Mouse (Mus musculus): ENCODE data around the gene Ccdc146. TPM values are rescaled to one million over a fixed set of nuclear protein-coding genes. Genes with fewer than 3 reads are reported as not detected.

Ccdc146 gene
- under 1 TPM; 0.20 to 0.25 TPM for total RNA-seq (2021)
- long read RNA-seq, experiment 1, partial matches to known transcripts = 0 of 1 reads
- long read RNA-seq, experiment 1, other reads (novel, unspliced or antisense) = 0 of 1 reads
- long read RNA-seq, experiment 2 = 0 reads

GRCm38 (mm10) chr5:21424614-21425602, at the start of gene Ccdc146, which contains the start of gene Fam185a:
Ccdc146 (minus strand) TSS chr5:21424677.
Fam185a (plus strand) TSS chr5:21424958.
- peak; percentile 95 to 99 for DNase-seq (ENCODE audit: low spot score in 2 of 2)
- intact Hi-C loops (cut with DNase I) = loop anchor here (5.0 kb wide), 1 partner anchor 153 kb away; no protein-coding TSS in a partner anchor

- DNase-seq (ENCODE audit: low spot score in 2 of 2) = no peak
- intact Hi-C loops (cut with DNase I) = no loop called here
Observed at GRCm38 (mm10) chr5:21468100-21468499, 43.6 kb upstream of the Ccdc146 start.

- intact Hi-C loops (cut with DNase I) = no loop called here
- DNase-seq (ENCODE audit: low spot score in 2 of 2) = no peak
Observed at GRCm38 (mm10) chr5:21467387-21467786, 42.9 kb upstream of the Ccdc146 start.

- peak in 1 of 2 experiments; percentile 6 for DNase-seq (ENCODE audit: low spot score in 2 of 2)
- intact Hi-C loops (cut with DNase I) = no loop called here
Observed at GRCm38 (mm10) chr5:21440833-21441530, 16.5 kb upstream of the Ccdc146 start.

- no peak for DNase-seq (ENCODE audit: low spot score in 2 of 2)
- intact Hi-C loops (cut with DNase I) = loop anchor here (10.0 kb wide), 1 partner anchor 295 kb away; the partner anchor contains the start of gene Pmpcb
Observed at GRCm38 (mm10) chr5:21439446-21440110, 15.1 kb upstream of the Ccdc146 start.

GRCm38 (mm10) chr5:21438428-21438827, 14.0 kb upstream of the Ccdc146 start:
- intact Hi-C loops (cut with DNase I) = loop anchor here (10.0 kb wide), 1 partner anchor 296 kb away; the partner anchor contains the start of gene Pmpcb
- DNase-seq (ENCODE audit: low spot score in 2 of 2) = no peak

- intact Hi-C loops (cut with DNase I) = loop anchor here (10.0 kb wide), 1 partner anchor 298 kb away; the partner anchor contains the start of gene Pmpcb
- DNase-seq (ENCODE audit: low spot score in 2 of 2) = no peak
Observed at GRCm38 (mm10) chr5:21436471-21436975, 12.0 kb upstream of the Ccdc146 start.

GRCm38 (mm10) chr5:21434148-21434929, 9.9 kb upstream of the Ccdc146 start:
- intact Hi-C loops (cut with DNase I) = loop anchor here (2.0 to 10.0 kb wide), 3 partner anchors 152 to 300 kb away; partner anchors contain the start of gene Pmpcb
- DNase-seq (ENCODE audit: low spot score in 2 of 2) = peak; percentile 64 to 72

- DNase-seq (ENCODE audit: low spot score in 2 of 2) = no peak
Observed at GRCm38 (mm10) chr5:21426666-21427065, 2.2 kb upstream of the Ccdc146 start.

GRCm38 (mm10) chr5:21420609-21421008, 3.9 kb downstream of the Ccdc146 start:
- intact Hi-C loops (cut with DNase I) = loop anchor here (5.0 kb wide), 1 partner anchor 148 kb away; no protein-coding TSS in a partner anchor
- DNase-seq (ENCODE audit: low spot score in 2 of 2) = peak; percentile 15 to 19

More at GRCm38 (mm10) chr5:21426666-21427065, 2.2 kb upstream of the Ccdc146 start:
- intact Hi-C loops (cut with DNase I) = no loop called here

GRCm38 (mm10) chr5:21418613-21419012, 5.9 kb downstream of the Ccdc146 start:
- intact Hi-C loops (cut with DNase I) = no loop called here
- no peak for DNase-seq (ENCODE audit: low spot score in 2 of 2)

GRCm38 (mm10) chr5:21414116-21414820, 10.2 kb downstream of the Ccdc146 start:
- intact Hi-C loops (cut with DNase I) = no loop called here

GRCm38 (mm10) chr5:21413322-21413721, 11.2 kb downstream of the Ccdc146 start:
- intact Hi-C loops (cut with DNase I) = no loop called here
- DNase-seq (ENCODE audit: low spot score in 2 of 2) = no peak

More at GRCm38 (mm10) chr5:21414116-21414820, 10.2 kb downstream of the Ccdc146 start:
- no peak for DNase-seq (ENCODE audit: low spot score in 2 of 2)

GRCm38 (mm10) chr5:21412056-21412455, 12.4 kb downstream of the Ccdc146 start:
- intact Hi-C loops (cut with DNase I) = no loop called here
- DNase-seq (ENCODE audit: low spot score in 2 of 2) = no peak

GRCm38 (mm10) chr5:21411261-21411666, 13.2 kb downstream of the Ccdc146 start:
- peak in 1 of 2 experiments; percentile 6 for DNase-seq (ENCODE audit: low spot score in 2 of 2)
- intact Hi-C loops (cut with DNase I) = no loop called here

- intact Hi-C loops (cut with DNase I) = no loop called here
- no peak for DNase-seq (ENCODE audit: low spot score in 2 of 2)
Observed at GRCm38 (mm10) chr5:21395205-21395840, 29.2 kb downstream of the Ccdc146 start.

- intact Hi-C loops (cut with DNase I) = no loop called here
- DNase-seq (ENCODE audit: low spot score in 2 of 2) = no peak
Observed at GRCm38 (mm10) chr5:21394562-21394961, 29.9 kb downstream of the Ccdc146 start.
